Mouse (Mus musculus): ENCODE measurements at regions not wholly inside any gene's neighbourhood (a gene's known extent, or its start where the extent isn't known, plus 50 kb on each side); places are given as distances from the start of the nearest gene placed in this dataset.

GRCm38 (mm10) chr9:34143131-34143795, 342.4 kb upstream of the Kirrel3 start:
- intact Hi-C loops (cut with DNase I), result no loop called here
- DNase-seq (ENCODE audit: low spot score in 2 of 2), result no peak

- DNase-seq (ENCODE audit: low spot score in 2 of 2), result no peak
Measured at GRCm38 (mm10) chr9:34155240-34156019, 330.3 kb upstream of the Kirrel3 start.

GRCm38 (mm10) chr9:34156581-34156980, 329.1 kb upstream of the Kirrel3 start:
- DNase-seq (ENCODE audit: low spot score in 2 of 2), result peak; percentile 56 to 89
- intact Hi-C loops (cut with DNase I), result no loop called here

More at GRCm38 (mm10) chr9:34155240-34156019, 330.3 kb upstream of the Kirrel3 start:
- intact Hi-C loops (cut with DNase I), result no loop called here

GRCm38 (mm10) chr9:34161119-34161518, 324.6 kb upstream of the Kirrel3 start:
- intact Hi-C loops (cut with DNase I), result no loop called here
- no peak for DNase-seq (ENCODE audit: low spot score in 2 of 2)

- intact Hi-C loops (cut with DNase I), result no loop called here
- DNase-seq (ENCODE audit: low spot score in 2 of 2), result peak; percentile 12 to 48
Measured at GRCm38 (mm10) chr9:34186314-34186713, 299.4 kb upstream of the Kirrel3 start.

GRCm38 (mm10) chr9:34192542-34192941, 293.2 kb upstream of the Kirrel3 start:
- intact Hi-C loops (cut with DNase I), result no loop called here
- DNase-seq (ENCODE audit: low spot score in 2 of 2), result no peak

- DNase-seq (ENCODE audit: low spot score in 2 of 2), result no peak
- intact Hi-C loops (cut with DNase I), result no loop called here
Measured at GRCm38 (mm10) chr9:34202122-34202941, 283.4 kb upstream of the Kirrel3 start.

- DNase-seq (ENCODE audit: low spot score in 2 of 2), result no peak
- intact Hi-C loops (cut with DNase I), result no loop called here
Measured at GRCm38 (mm10) chr9:34202942-34203551, 282.6 kb upstream of the Kirrel3 start.

GRCm38 (mm10) chr9:34203624-34204365, 281.9 kb upstream of the Kirrel3 start:
- intact Hi-C loops (cut with DNase I), result no loop called here
- no peak for DNase-seq (ENCODE audit: low spot score in 2 of 2)

- no peak for DNase-seq (ENCODE audit: low spot score in 2 of 2)
- intact Hi-C loops (cut with DNase I), result no loop called here
Measured at GRCm38 (mm10) chr9:34204479-34204878, 281.2 kb upstream of the Kirrel3 start.

GRCm38 (mm10) chr9:34231561-34231960, 254.1 kb upstream of the Kirrel3 start:
- intact Hi-C loops (cut with DNase I), result no loop called here
- peak in 1 of 2 experiments; percentile 17 for DNase-seq (ENCODE audit: low spot score in 2 of 2)

GRCm38 (mm10) chr9:34234734-34235133, 251.0 kb upstream of the Kirrel3 start:
- no peak for DNase-seq (ENCODE audit: low spot score in 2 of 2)
- intact Hi-C loops (cut with DNase I), result no loop called here

GRCm38 (mm10) chr9:34239531-34239930, 246.2 kb upstream of the Kirrel3 start:
- intact Hi-C loops (cut with DNase I), result no loop called here
- DNase-seq (ENCODE audit: low spot score in 2 of 2), result no peak

- intact Hi-C loops (cut with DNase I), result no loop called here
- DNase-seq (ENCODE audit: low spot score in 2 of 2), result no peak
Measured at GRCm38 (mm10) chr9:34243674-34244073, 242.0 kb upstream of the Kirrel3 start.

GRCm38 (mm10) chr9:34244576-34244975, 241.1 kb upstream of the Kirrel3 start:
- intact Hi-C loops (cut with DNase I), result no loop called here
- DNase-seq (ENCODE audit: low spot score in 2 of 2), result peak in 1 of 2 experiments; percentile 6

- DNase-seq (ENCODE audit: low spot score in 2 of 2), result no peak
- intact Hi-C loops (cut with DNase I), result no loop called here
Measured at GRCm38 (mm10) chr9:34252796-34253195, 232.9 kb upstream of the Kirrel3 start.

GRCm38 (mm10) chr9:34258492-34258891, 227.2 kb upstream of the Kirrel3 start:
- intact Hi-C loops (cut with DNase I), result no loop called here
- no peak for DNase-seq (ENCODE audit: low spot score in 2 of 2)

GRCm38 (mm10) chr9:34278068-34278467, 207.6 kb upstream of the Kirrel3 start:
- no peak for DNase-seq (ENCODE audit: low spot score in 2 of 2)
- intact Hi-C loops (cut with DNase I), result no loop called here

- no peak for DNase-seq (ENCODE audit: low spot score in 2 of 2)
- intact Hi-C loops (cut with DNase I), result no loop called here
Measured at GRCm38 (mm10) chr9:34279386-34279785, 206.3 kb upstream of the Kirrel3 start.

All from left cerebral cortex, postnatal 14 days (tissue).